Mouse (Mus musculus) brain, embryonic 14.5 days (tissue): ENCODE measurements around the gene Eif2a. TPM values are rescaled to one million over a fixed set of nuclear protein-coding genes. Genes with fewer than 3 reads are reported as not detected.
A peak's percentile ranks its signal among the peaks of the same experiment; 100 is the strongest.

Experiments used
- DNase-seq: peaks from one replicate; pipeline ENCODE4 v3.0.0-alpha.2; 2011; ENCODE audit warnings: low read depth
- CTCF ChIP-seq: fragments of 200-500 bp; IDR thresholded peaks from 2 replicates; pipeline ENCODE4 v1.5.1; 2012; ENCODE audit warnings: inconsistent platforms, mild to moderate bottlenecking, moderate library complexity, borderline replicate concordance; ENCODE audit not compliant: insufficient read depth, insufficient read length; ENCODE audit errors: extremely low read depth
- POLR2A ChIP-seq: fragments of 200-500 bp; IDR thresholded peaks from 2 replicates; pipeline ENCODE4 v1.6.1; 2012; ENCODE audit warnings: mild to moderate bottlenecking, inconsistent platforms, borderline replicate concordance; ENCODE audit not compliant: poor library complexity, insufficient read depth, insufficient read length, severe bottlenecking; ENCODE audit errors: extremely low read depth
- polyA plus RNA-seq: library from polyadenylated mRNA; depleted of rRNA; stranded (reverse); fragments of >200 nt; gene quantifications from 2 replicates; pipeline ENCODE4 v1.2.3, GENCODE M21; 2012; rRNA removed

Gene Eif2a
- 39.9 and 40.9 TPM in 2 replicates for polyA plus RNA-seq

GRCm38 (mm10) chr3:58525652-58526407, at the start of gene Eif2a, which contains the start of gene Serp1:
Gene Eif2a (plus strand): TSS chr3:58525821.
Gene Serp1 (minus strand): TSS chr3:58525892.
- DNase-seq = peak; percentile 99
- no peak for TF ChIP-seq CTCF
- peak; percentile 75; the same call in 1 of the 2 replicates for TF ChIP-seq POLR2A

GRCm38 (mm10) chr3:58478755-58479455, 46.7 kb upstream of the Eif2a start:
- DNase-seq = no peak
- no peak for TF ChIP-seq CTCF
- TF ChIP-seq POLR2A = no peak

GRCm38 (mm10) chr3:58485883-58486282, 39.7 kb upstream of the Eif2a start:
- TF ChIP-seq CTCF (peak; percentile 41; the same call in 1 of the 2 replicates), POLR2A (no peak)
- peak; percentile 7 for DNase-seq

- TF ChIP-seq CTCF = peak; percentile 30; the same call in 1 of the 2 replicates
- TF ChIP-seq POLR2A = no peak
- no peak for DNase-seq
These were observed 38.5 kb upstream of the Eif2a start for GRCm38 (mm10) chr3:58487121-58487520.

GRCm38 (mm10) chr3:58487999-58488775, 37.4 kb upstream of the Eif2a start:
- TF ChIP-seq CTCF (no peak), POLR2A (no peak)
- no peak for DNase-seq

GRCm38 (mm10) chr3:58490787-58491186, 34.8 kb upstream of the Eif2a start:
- peak; percentile 24 for DNase-seq
- TF ChIP-seq POLR2A = no peak
- TF ChIP-seq CTCF = peak; percentile 42; the same call in 1 of the 2 replicates

- no peak for DNase-seq
- no peak for TF ChIP-seq CTCF
- no peak for TF ChIP-seq POLR2A
These were observed 32.0 kb upstream of the Eif2a start for GRCm38 (mm10) chr3:58493621-58494020.

- TF ChIP-seq CTCF = no peak
- no peak for TF ChIP-seq POLR2A
- no peak for DNase-seq
These were observed 23.7 kb upstream of the Eif2a start for GRCm38 (mm10) chr3:58501961-58502360.

- no peak for DNase-seq
- TF ChIP-seq POLR2A (no peak), CTCF (no peak)
These were observed 21.8 kb upstream of the Eif2a start for GRCm38 (mm10) chr3:58503720-58504333.

GRCm38 (mm10) chr3:58504676-58505075, 20.9 kb upstream of the Eif2a start:
- no peak for TF ChIP-seq CTCF
- TF ChIP-seq POLR2A = no peak
- no peak for DNase-seq
